Mouse (Mus musculus): ENCODE results near the gene Ntm. TPM values are rescaled to one million over a fixed set of nuclear protein-coding genes. Genes with fewer than 3 reads are reported as not detected.

Gene Ntm
- total and polyA plus RNA-seq, 3 experiments = not detected

DNA sequence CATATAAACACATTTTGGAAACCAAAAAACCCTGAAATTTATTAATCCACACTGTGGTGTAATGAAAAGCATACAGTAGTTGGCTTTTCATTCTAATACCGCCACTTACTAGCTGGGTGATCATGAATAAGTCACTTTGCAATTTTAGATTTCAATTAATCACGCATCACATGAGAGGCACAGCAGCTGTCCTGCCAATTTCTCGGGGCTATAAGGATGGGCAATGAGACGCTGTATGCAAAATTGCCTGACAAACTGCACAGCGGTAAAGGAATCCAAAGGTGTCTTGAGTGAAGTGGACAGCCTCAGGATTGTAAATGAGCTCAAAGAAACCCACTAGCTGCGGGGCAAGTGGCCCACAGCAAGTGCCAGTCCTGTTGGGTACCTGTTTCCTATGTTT lies 125.6 kb downstream of the Ntm start:
- H3K79me2 ChIP-seq (ENCODE audit: control insufficient read depth, insufficient read depth, low read length, poor library complexity) = no peaks in the 10 kb centered on the region
- no peak overlapping the region for H3K27ac ChIP-seq (ENCODE audit: control insufficient read depth, low read depth, low read length)
- H3K9ac ChIP-seq (ENCODE audit: control insufficient read depth, low read depth, low read length, poor library complexity, severe bottlenecking) = no peak overlapping the region
- no peak overlapping the region for H3K4me3 ChIP-seq (ENCODE audit: control insufficient read depth in 1 of 2, insufficient read depth in 1 of 2, low read depth in 2 of 2, low read length in 2 of 2)
- DNase-seq (ENCODE audit: low read depth, low spot score) = no peak
- TF ChIP-seq POLR2A (IDR thresholded peaks at IDR 0.05; ENCODE audit: control insufficient read depth in 1 of 2, insufficient read depth in 1 of 2, low read depth in 1 of 2, low read length in 2 of 2, poor library complexity in 1 of 2) (no peak), KAT2A (conservative IDR thresholded peaks at IDR 0.05; ENCODE audit: low read depth, low read length) (no peak), USF2 (IDR thresholded peaks at IDR 0.05; ENCODE audit: borderline replicate concordance in 1 of 2, insufficient read depth in 1 of 2, low read depth in 1 of 2, low read length in 2 of 2) (no peak), CTCF (IDR thresholded peaks at IDR 0.05 in 2 of 3, conservative IDR thresholded peaks at IDR 0.05 in 1 of 3; ENCODE audit: control insufficient read depth in 1 of 3, insufficient read depth in 1 of 3, low read depth in 2 of 3, low read length in 3 of 3, poor library complexity in 1 of 3, severe bottlenecking in 1 of 3) (no peak), HCFC1 (IDR thresholded peaks at IDR 0.05; ENCODE audit: low read depth, low read length) (no peak), CHD1 (IDR thresholded peaks at IDR 0.05; ENCODE audit: low read depth, low read length) (no peak), ETS1 (IDR thresholded peaks at IDR 0.05; ENCODE audit: low read depth, low read length) (no peak), E2F4 (IDR thresholded peaks at IDR 0.05; ENCODE audit: borderline replicate concordance, low read depth, low read length) (no peak), BHLHE40 (IDR thresholded peaks at IDR 0.05; ENCODE audit: borderline replicate concordance, low read depth, low read length) (no peak), ZNF384 (IDR thresholded peaks at IDR 0.05; ENCODE audit: low read depth, low read length) (no peak), SMC3 (IDR thresholded peaks at IDR 0.05; ENCODE audit: low read depth, low read length) (no peak), EP300 (IDR thresholded peaks at IDR 0.05; ENCODE audit: low read depth in 1 of 2, low read length in 2 of 2) (no peak), MXI1 (IDR thresholded peaks at IDR 0.05; ENCODE audit: low read depth, low read length) (no peak), ZMIZ1 (IDR thresholded peaks at IDR 0.05; ENCODE audit: low read depth, low read length) (no peak), RCOR1 (IDR thresholded peaks at IDR 0.05; ENCODE audit: low read depth, low read length) (no peak), GABPA (IDR thresholded peaks at IDR 0.05; ENCODE audit: low read depth, low read length) (no peak), POLR2AphosphoS5 (IDR thresholded peaks at IDR 0.05; ENCODE audit: borderline replicate concordance, low read depth, low read length) (no peak), TAL1 (IDR thresholded peaks at IDR 0.05; ENCODE audit: low read length) (no peak), MYB (IDR thresholded peaks at IDR 0.05; ENCODE audit: low read depth, low read length) (no peak), MAFK (IDR thresholded peaks at IDR 0.05; ENCODE audit: borderline replicate concordance, low read depth, low read length) (no peak)
- H3K27me3 ChIP-seq (ENCODE audit: control insufficient read depth in 1 of 2, insufficient read depth in 2 of 2, low read length in 2 of 2) = no peaks in the 10 kb centered on the region
- H3K4me1 ChIP-seq (ENCODE audit: control insufficient read depth in 1 of 2, insufficient read depth in 2 of 2, low read length in 2 of 2) = no peaks in the 10 kb centered on the region
- H3K9me3 ChIP-seq (replicated peaks; ENCODE audit: insufficient read depth, low read length) = no peaks in the 10 kb centered on the region
- no peaks in the 10 kb centered on the region for H3K36me3 ChIP-seq (ENCODE audit: control insufficient read depth in 1 of 2, insufficient read depth in 2 of 2, low read length in 2 of 2)

DNA sequence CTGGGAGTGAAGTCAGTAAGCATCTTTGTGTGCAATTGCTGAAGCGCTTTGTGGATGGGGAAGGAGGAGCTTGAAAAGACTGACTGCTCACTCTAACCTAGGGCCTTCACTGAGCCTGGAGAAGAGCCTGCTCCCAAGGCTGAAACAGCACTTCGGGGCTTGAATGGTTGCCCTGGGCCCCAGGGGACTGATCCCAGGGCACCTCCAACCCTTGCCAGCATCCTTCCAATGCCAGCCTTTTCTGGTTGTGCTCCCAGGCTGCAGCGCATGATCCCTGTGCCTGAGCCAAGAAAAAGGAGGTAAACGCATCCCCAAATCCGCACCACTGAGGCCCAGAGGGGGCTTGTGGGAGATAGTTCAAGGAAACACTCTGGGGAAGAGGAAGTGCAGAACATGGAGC lies 128.0 kb downstream of the Ntm start:
- H3K9me3 ChIP-seq (replicated peaks; ENCODE audit: insufficient read depth, low read length) = no peaks in the 10 kb centered on the region
- H3K4me1 ChIP-seq (ENCODE audit: control insufficient read depth in 1 of 2, insufficient read depth in 2 of 2, low read length in 2 of 2) = no peaks in the 10 kb centered on the region
- H3K27ac ChIP-seq (ENCODE audit: control insufficient read depth, low read depth, low read length) = no peak overlapping the region
- no peak overlapping the region for H3K9ac ChIP-seq (ENCODE audit: control insufficient read depth, low read depth, low read length, poor library complexity, severe bottlenecking)
- no peaks in the 10 kb centered on the region for H3K27me3 ChIP-seq (ENCODE audit: control insufficient read depth in 1 of 2, insufficient read depth in 2 of 2, low read length in 2 of 2)
- no peaks in the 10 kb centered on the region for H3K79me2 ChIP-seq (ENCODE audit: control insufficient read depth, insufficient read depth, low read length, poor library complexity)
- H3K4me3 ChIP-seq (ENCODE audit: control insufficient read depth in 1 of 2, insufficient read depth in 1 of 2, low read depth in 2 of 2, low read length in 2 of 2) = no peak overlapping the region
- no peak for DNase-seq (ENCODE audit: low read depth, low spot score)
- no peaks in the 10 kb centered on the region for H3K36me3 ChIP-seq (ENCODE audit: control insufficient read depth in 1 of 2, insufficient read depth in 2 of 2, low read length in 2 of 2)
- no peak for TF ChIP-seq MXI1 (IDR thresholded peaks at IDR 0.05; ENCODE audit: low read depth, low read length)
- TF ChIP-seq NRF1 (IDR thresholded peaks at IDR 0.05; ENCODE audit: insufficient read depth, low read depth, low read length, poor library complexity, severe bottlenecking) = no peak
- TF ChIP-seq CTCF (IDR thresholded peaks at IDR 0.05 in 2 of 3, conservative IDR thresholded peaks at IDR 0.05 in 1 of 3; ENCODE audit: control insufficient read depth in 1 of 3, insufficient read depth in 1 of 3, low read depth in 2 of 3, low read length in 3 of 3, poor library complexity in 1 of 3, severe bottlenecking in 1 of 3) = no peak
- no peak for TF ChIP-seq RAD21 (IDR thresholded peaks at IDR 0.05; ENCODE audit: low read depth, low read length)
- no peak for TF ChIP-seq ETS1 (IDR thresholded peaks at IDR 0.05; ENCODE audit: low read depth, low read length)
- no peak for TF ChIP-seq UBTF (IDR thresholded peaks at IDR 0.05; ENCODE audit: borderline replicate concordance, insufficient read depth, low read depth, low read length)
- no peak for TF ChIP-seq JUND (IDR thresholded peaks at IDR 0.05; ENCODE audit: low read depth, low read length)
- TF ChIP-seq EP300 (IDR thresholded peaks at IDR 0.05; ENCODE audit: low read depth in 1 of 2, low read length in 2 of 2) = no peak
- no peak for TF ChIP-seq ZMIZ1 (IDR thresholded peaks at IDR 0.05; ENCODE audit: low read depth, low read length)
- TF ChIP-seq GABPA (IDR thresholded peaks at IDR 0.05; ENCODE audit: low read depth, low read length) = no peak
- no peak for TF ChIP-seq USF2 (IDR thresholded peaks at IDR 0.05; ENCODE audit: borderline replicate concordance in 1 of 2, insufficient read depth in 1 of 2, low read depth in 1 of 2, low read length in 2 of 2)
- no peak for TF ChIP-seq MYB (IDR thresholded peaks at IDR 0.05; ENCODE audit: low read depth, low read length)

Measured in MEL (cell line).